Mouse (Mus musculus) embryonic facial prominence, embryonic 11.5 days (tissue): ENCODE data around the gene Mgat5. TPM values are rescaled to one million over a fixed set of nuclear protein-coding genes. Genes with fewer than 3 reads are reported as not detected.
A peak's percentile ranks its signal among the peaks of the same experiment; 100 is the strongest.

Source experiments
- ATAC-seq: fragments of 200-750 bp; cut with Nextera tagmentation; replicated peaks from 2 replicates; pipeline ENCODE4 v1.8.0; 2017; ENCODE audit warnings: low read depth; ENCODE audit not compliant: insufficient number of reproducible peaks, low FRiP score, low TSS enrichment
- DNase-seq: peaks from one replicate; pipeline ENCODE4 v3.0.0-alpha.2; 2015; ENCODE audit warnings: low spot score
- H3K27ac ChIP-seq: fragments of 300-500 bp; sonication (generic); replicated peaks from 2 replicates; pipeline ENCODE4 v1.5.1; 2014; ENCODE audit warnings: mild to moderate bottlenecking, low read depth, low read length, control low read depth
- H3K27me3 ChIP-seq: fragments of 300-500 bp; sonication (generic); 2 replicates; pipeline ENCODE4 v1.6.1; 2014; ENCODE audit warnings: mild to moderate bottlenecking, low read length, moderate library complexity, mixed read lengths; ENCODE audit not compliant: control insufficient read depth, insufficient read depth
- H3K36me3 ChIP-seq: fragments of 300-500 bp; sonication (generic); replicated peaks from 2 replicates; pipeline ENCODE4 v1.6.1; 2014; ENCODE audit warnings: low read depth, mild to moderate bottlenecking, low read length, moderate library complexity, mixed read lengths; ENCODE audit not compliant: control insufficient read depth, insufficient read depth
- H3K4me1 ChIP-seq: fragments of 300-500 bp; sonication (generic); 2 replicates; pipeline ENCODE4 v1.6.1; 2014; ENCODE audit warnings: low read length, mixed read lengths; ENCODE audit not compliant: control insufficient read depth, insufficient read depth
- H3K4me2 ChIP-seq: fragments of 300-500 bp; sonication (generic); 2 replicates; pipeline ENCODE4 v1.6.1; 2014; ENCODE audit warnings: low read depth, mild to moderate bottlenecking, control low read depth, low read length, moderate library complexity
- H3K4me3 ChIP-seq: fragments of 300-500 bp; sonication (generic); 2 replicates; pipeline ENCODE4 v1.5.1; 2014; ENCODE audit warnings: low read depth, low read length, control low read depth
- H3K9ac ChIP-seq: fragments of 300-500 bp; sonication (generic); replicated peaks from 2 replicates; pipeline ENCODE4 v1.6.1; 2014; ENCODE audit warnings: mild to moderate bottlenecking, control low read depth, low read length
- H3K9me3 ChIP-seq: fragments of 300-500 bp; sonication (generic); replicated peaks from 2 replicates; pipeline ENCODE4 v1.6.1; 2016; ENCODE audit warnings: mild to moderate bottlenecking, low read length, inconsistent platforms, mixed read lengths; ENCODE audit not compliant: control insufficient read depth
- WGBS: fragments of 180-500 bp; shearing (Covaris S2); extraction: QIAGEN DNeasy Blood & Tissue Kit; methylation state at CpG from one replicate; pipeline ENCODE4 v1.1.7; 2014; 5-methylcytosine and 5-hydroxymethylcytosine counted together
- polyA plus RNA-seq: library from polyadenylated mRNA; unstranded; fragments of >200 nt; fragmentation: Nextera tagmentation; extraction: Ambion mirVana; gene quantifications from 2 replicates; pipeline ENCODE4 v1.2.1, GENCODE M21; 2014

Mgat5 gene
- polyA plus RNA-seq, 1 experiment from 2014 or later, result 6.1 TPM

DNA sequence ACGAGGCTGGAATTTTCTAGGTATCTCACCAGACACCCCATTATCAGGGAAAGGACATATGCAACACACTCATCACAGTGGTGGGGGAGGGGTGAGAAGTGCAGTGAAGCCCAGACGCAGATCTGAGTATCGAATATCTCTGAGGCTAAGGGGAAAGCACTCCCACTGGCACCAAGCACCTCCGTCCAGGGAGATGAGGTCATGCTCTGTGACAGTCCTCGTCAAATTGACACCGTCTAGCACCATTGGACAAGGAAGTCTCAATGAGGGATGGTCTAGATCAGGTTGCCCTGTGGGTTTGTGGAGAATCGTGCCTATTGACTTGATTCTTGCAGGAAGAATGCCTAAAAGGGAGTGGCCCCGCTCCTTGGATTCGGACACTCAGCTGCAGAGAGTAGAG is 293.9 kb downstream of the Mgat5 start:
- no peak overlapping the region for H3K4me2 ChIP-seq
- H3K4me3 ChIP-seq, result no peak overlapping the region
- H3K27ac ChIP-seq, result no peak overlapping the region
- no peak overlapping the region for H3K9ac ChIP-seq
- peak; percentile 51; the same call in 1 of the 2 replicates for ATAC-seq
- H3K36me3 ChIP-seq, result no peaks in the 10 kb centered on the region
- 56% methylated on average over 9 of the region's 9 CpGs for WGBS
- H3K4me1 ChIP-seq, result no peaks in the 10 kb centered on the region
- H3K9me3 ChIP-seq, result no peaks in the 10 kb centered on the region
- DNase-seq, result no peak
- no peaks in the 10 kb centered on the region for H3K27me3 ChIP-seq

GRCm38 (mm10) chr1:127500219-127500618 is 295.4 kb downstream of the Mgat5 start:
- H3K9ac ChIP-seq, result no peak overlapping the region
- no peak overlapping the region for H3K27ac ChIP-seq
- no peak overlapping the region for H3K4me3 ChIP-seq
- DNase-seq (peak; percentile 84), ATAC-seq (no peak)
- H3K4me1 ChIP-seq, result no peaks in the 10 kb centered on the region
- WGBS, result 10% methylated on average over 8 of the region's 8 CpGs
- no peak overlapping the region for H3K4me2 ChIP-seq
- H3K36me3 ChIP-seq, result no peaks in the 10 kb centered on the region
- H3K27me3 ChIP-seq, result no peaks in the 10 kb centered on the region
- no peaks in the 10 kb centered on the region for H3K9me3 ChIP-seq

- H3K9me3 ChIP-seq, result no peaks in the 10 kb centered on the region
- H3K4me1 ChIP-seq, result no peaks in the 10 kb centered on the region
- no peak overlapping the region for H3K4me3 ChIP-seq
- no peaks in the 10 kb centered on the region for H3K36me3 ChIP-seq
- H3K27me3 ChIP-seq, result no peaks in the 10 kb centered on the region
- DNase-seq (no peak), ATAC-seq (no peak)
- WGBS, result 83% methylated on average over 17 of the region's 17 CpGs
- no peak overlapping the region for H3K27ac ChIP-seq
- no peak overlapping the region for H3K9ac ChIP-seq
- H3K4me2 ChIP-seq, result no peak overlapping the region
Observed at GRCm38 (mm10) chr1:127500701-127501100, 295.9 kb downstream of the Mgat5 start.

DNA sequence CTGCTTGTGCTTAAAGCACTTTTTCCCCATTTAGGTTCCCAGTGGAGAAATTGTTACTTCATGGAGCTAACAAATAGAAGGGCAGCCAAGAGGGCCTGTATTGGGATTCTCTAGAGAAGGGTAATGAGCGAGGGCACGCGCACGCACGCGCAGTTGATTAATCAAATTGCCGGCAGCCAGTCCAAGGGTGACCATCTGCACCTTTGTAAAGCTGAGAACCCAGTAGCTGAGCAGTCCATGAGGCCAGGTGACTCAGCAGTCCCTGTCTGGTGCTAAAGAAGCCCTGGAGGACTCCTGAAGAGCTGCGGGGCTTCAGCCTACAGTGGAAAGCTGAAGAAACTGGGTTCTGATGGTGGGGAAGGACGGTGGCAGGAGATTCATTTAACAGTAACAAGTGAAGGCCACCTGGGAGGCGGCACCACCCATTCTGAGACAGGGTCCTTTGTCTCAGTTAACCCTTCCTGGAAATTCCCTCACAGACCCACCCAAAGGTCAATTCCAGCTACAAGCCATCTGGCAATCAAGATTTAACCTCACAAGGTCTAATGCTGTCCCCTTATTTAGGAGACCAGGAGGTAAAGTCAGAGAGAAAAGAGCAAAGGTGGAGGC is 302.3 kb downstream of the Mgat5 start:
- ATAC-seq (no peak), DNase-seq (no peak)
- Histone ChIP-seq H3K9ac (no peak overlapping the region), H3K4me1 (no peaks in the 10 kb centered on the region), H3K36me3 (no peaks in the 10 kb centered on the region), H3K9me3 (no peaks in the 10 kb centered on the region), H3K27ac (no peak overlapping the region), H3K4me3 (no peak overlapping the region), H3K27me3 (no peaks in the 10 kb centered on the region), H3K4me2 (no peak overlapping the region)
- 78% methylated on average over 10 of the region's 10 CpGs for WGBS

GRCm38 (mm10) chr1:127508067-127508739 is 303.4 kb downstream of the Mgat5 start:
- DNase-seq (no peak), ATAC-seq (no peak)
- H3K4me3 ChIP-seq, result no peak overlapping the region
- no peak overlapping the region for H3K27ac ChIP-seq
- no peak overlapping the region for H3K4me2 ChIP-seq
- H3K9me3 ChIP-seq, result no peaks in the 10 kb centered on the region
- H3K9ac ChIP-seq, result no peak overlapping the region
- no peaks in the 10 kb centered on the region for H3K27me3 ChIP-seq
- 84% methylated on average over 16 of the region's 16 CpGs for whole genome bisulfite sequencing
- H3K4me1 ChIP-seq, result no peaks in the 10 kb centered on the region
- H3K36me3 ChIP-seq, result no peaks in the 10 kb centered on the region

DNA sequence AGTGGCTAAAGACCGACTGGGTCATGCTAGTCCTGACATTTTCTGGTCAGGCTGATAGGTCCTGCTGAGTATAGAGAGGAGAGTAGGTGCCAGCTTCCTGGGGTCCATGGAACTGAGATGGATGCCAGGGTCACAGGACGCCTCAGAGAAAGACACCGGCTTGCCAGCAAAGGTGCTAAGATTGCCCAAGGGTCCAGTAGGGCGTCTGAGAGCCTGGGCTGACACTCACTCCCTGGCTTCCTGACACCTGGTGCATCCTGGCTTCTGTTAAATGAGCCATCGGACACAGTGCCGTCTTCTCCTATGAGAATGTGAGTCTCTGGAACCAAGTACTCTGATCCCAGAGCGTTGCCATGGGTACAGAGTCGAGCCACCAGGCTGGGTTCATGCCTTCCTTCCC is 304.1 kb downstream of the Mgat5 start:
- no peak overlapping the region for H3K4me3 ChIP-seq
- 85% methylated on average over 8 of the region's 8 CpGs for WGBS
- no peak overlapping the region for H3K27ac ChIP-seq
- no peaks in the 10 kb centered on the region for H3K36me3 ChIP-seq
- H3K4me1 ChIP-seq, result no peaks in the 10 kb centered on the region
- H3K4me2 ChIP-seq, result no peak overlapping the region
- H3K27me3 ChIP-seq, result no peaks in the 10 kb centered on the region
- ATAC-seq (no peak), DNase-seq (no peak)
- no peak overlapping the region for H3K9ac ChIP-seq
- no peaks in the 10 kb centered on the region for H3K9me3 ChIP-seq

GRCm38 (mm10) chr1:127511362-127511761 is 306.5 kb downstream of the Mgat5 start:
- no peaks in the 10 kb centered on the region for H3K9me3 ChIP-seq
- ATAC-seq (no peak), DNase-seq (no peak)
- no peak overlapping the region for H3K4me3 ChIP-seq
- H3K27ac ChIP-seq, result no peak overlapping the region
- H3K27me3 ChIP-seq, result no peaks in the 10 kb centered on the region
- H3K4me1 ChIP-seq, result no peaks in the 10 kb centered on the region
- no peak overlapping the region for H3K9ac ChIP-seq
- WGBS, result 85% methylated on average over 6 of the region's 6 CpGs
- no peak overlapping the region for H3K4me2 ChIP-seq
- no peaks in the 10 kb centered on the region for H3K36me3 ChIP-seq

- Histone ChIP-seq H3K9ac (no peak overlapping the region), H3K36me3 (no peaks in the 10 kb centered on the region), H3K4me1 (no peaks in the 10 kb centered on the region), H3K27ac (no peak overlapping the region), H3K4me2 (no peak overlapping the region), H3K4me3 (no peak overlapping the region), H3K9me3 (no peaks in the 10 kb centered on the region), H3K27me3 (no peaks in the 10 kb centered on the region)
- no peak for ATAC-seq
- no peak for DNase-seq
- 77% methylated on average over 6 of the region's 6 CpGs for WGBS
Observed at GRCm38 (mm10) chr1:127512709-127513108, 307.9 kb downstream of the Mgat5 start.
